Mouse (Mus musculus): Measurements from ENCODE around the gene Mgat5b. TPM values are rescaled to one million over a fixed set of nuclear protein-coding genes. Genes with fewer than 3 reads are reported as not detected.

Mgat5b gene
- polyA plus RNA-seq, 1 experiment from 2014 or later: 0.55 TPM

GRCm38 (mm10) chr11:116917361-116917760 lies 1.3 kb upstream of the Mgat5b start:
- DNase-seq (ENCODE audit: low spot score): no peak

DNA sequence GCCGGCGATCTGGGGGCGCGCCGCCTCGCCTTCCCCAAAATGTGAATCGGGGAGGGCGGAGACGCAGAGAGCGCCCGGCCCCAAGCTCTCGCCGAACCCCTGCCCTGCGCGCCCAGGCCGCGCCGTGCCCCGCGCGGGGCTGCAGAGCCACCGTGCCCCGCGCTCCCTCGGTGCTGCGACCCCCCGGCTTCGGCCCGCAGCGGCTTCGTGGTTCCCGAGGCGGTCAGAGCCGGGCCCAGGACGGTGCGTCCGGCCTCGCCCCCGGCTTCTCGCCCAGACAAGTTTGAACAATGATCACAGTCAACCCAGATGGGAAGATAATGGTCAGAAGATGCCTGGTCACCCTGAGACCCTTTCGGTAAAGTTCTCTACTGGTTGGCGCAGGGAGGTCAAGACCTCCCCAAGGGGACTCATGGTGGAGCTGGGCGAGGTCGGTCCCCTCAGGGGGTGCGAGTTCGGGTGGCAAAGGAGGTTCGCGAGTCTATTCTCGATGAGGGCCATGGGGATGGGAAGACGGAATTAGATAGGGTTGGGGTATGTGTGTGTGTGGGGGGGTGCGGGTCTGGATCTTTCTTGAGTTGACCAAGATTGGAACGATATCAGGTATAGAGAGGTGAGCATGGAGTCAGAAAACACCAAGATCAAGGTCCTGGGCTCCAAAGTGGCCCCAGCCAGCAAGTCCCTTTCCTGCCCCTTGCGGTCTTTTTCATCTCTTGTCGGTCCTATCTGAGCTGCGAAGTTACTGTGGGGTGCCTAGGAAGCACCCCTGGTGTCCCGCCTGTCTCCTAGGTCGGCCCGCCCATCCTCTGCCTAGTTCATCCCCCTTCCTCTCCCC lies 740 bp downstream of the Mgat5b start:
- DNase-seq (ENCODE audit: low spot score): no peak

- DNase-seq (ENCODE audit: low spot score): no peak
Observed at GRCm38 (mm10) chr11:116920746-116921145, 2.1 kb downstream of the Mgat5b start.

DNA sequence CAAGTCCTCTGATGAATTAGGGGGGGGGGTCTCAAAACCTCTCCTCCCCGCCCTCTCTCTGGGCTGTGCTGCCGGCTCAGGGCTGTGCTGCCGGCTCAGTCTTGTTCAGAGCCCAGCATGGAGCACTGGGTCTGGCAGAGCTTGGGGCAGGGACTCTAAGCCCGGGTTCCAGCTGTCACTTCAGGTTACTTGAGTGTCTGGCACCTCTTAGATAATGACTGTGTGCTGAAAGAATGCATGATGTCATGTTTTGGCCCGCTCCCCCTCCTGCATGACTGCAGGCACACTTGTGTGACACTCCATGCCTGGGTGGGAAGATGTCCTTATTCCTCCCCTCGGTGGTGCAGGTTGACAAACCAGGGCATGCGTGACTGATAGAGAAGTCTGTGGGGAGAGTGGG lies 3.4 kb downstream of the Mgat5b start:
- no peak for DNase-seq (ENCODE audit: low spot score)

DNA sequence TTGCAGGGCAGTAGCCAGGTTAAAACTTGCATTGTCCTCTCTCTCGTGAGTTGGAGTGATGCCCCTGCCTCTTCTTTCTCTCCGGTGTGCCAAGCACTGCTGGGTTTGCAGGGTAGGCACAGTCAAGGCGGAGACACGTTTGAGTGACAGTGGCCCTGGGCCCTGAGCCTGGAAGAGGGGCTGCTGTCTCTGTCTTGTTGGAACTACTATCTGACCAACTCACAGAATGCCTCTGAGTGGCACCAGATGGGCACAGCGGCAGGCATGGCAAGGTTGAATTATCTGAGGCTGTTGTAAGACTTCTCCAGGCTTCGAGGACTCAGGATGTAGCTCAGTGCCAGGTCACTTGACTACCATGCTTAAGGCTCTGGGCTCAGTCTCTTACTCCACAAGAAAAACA lies 9.4 kb downstream of the Mgat5b start:
- DNase-seq (ENCODE audit: low spot score): no peak

GRCm38 (mm10) chr11:116934862-116935261 lies 16.2 kb downstream of the Mgat5b start:
- no peak for DNase-seq (ENCODE audit: low spot score)

GRCm38 (mm10) chr11:116935354-116935753 lies 16.7 kb downstream of the Mgat5b start:
- DNase-seq (ENCODE audit: low spot score): no peak

DNA sequence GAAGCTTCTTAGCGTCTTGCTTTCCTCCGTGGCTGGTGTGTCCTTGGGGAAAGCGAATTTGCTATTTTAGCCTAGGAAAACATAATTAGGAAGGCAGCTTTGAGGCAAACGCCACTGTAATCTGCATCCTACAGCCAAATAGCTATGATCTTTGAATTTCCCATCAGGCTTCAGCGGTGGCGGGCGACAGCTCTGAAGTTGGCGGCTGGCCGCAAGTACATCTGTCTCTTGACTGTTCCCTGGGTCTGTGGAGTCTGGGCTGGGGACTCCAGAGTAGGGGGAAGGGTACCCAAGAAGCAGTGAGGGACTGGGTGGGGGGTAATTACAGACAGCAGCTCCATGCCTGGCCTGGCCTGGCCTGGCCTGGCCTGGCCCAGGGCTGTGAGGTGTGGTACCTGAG lies 17.3 kb downstream of the Mgat5b start:
- DNase-seq (ENCODE audit: low spot score): no peak

DNA sequence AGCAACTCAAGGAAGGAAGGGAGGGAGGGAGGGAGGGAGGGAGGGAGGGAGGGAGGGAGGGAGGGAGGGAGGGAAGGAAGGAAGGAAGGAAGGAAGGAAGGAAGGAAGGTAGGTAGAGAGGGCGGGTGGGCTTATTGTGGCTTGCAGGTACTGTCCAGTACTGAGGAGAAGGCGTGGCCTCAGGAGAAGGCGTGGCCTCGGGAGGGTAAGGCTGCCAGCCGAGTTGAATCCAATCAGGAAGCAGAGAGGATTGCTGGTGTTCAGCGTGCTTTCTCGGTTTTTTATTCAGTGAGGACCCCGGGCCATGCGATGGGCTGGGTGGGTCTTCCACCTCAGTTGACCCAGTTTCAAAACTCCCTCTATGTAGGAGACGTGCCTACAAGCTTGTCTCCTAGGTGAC lies 18.5 kb downstream of the Mgat5b start:
- DNase-seq (ENCODE audit: low spot score): no peak

DNA sequence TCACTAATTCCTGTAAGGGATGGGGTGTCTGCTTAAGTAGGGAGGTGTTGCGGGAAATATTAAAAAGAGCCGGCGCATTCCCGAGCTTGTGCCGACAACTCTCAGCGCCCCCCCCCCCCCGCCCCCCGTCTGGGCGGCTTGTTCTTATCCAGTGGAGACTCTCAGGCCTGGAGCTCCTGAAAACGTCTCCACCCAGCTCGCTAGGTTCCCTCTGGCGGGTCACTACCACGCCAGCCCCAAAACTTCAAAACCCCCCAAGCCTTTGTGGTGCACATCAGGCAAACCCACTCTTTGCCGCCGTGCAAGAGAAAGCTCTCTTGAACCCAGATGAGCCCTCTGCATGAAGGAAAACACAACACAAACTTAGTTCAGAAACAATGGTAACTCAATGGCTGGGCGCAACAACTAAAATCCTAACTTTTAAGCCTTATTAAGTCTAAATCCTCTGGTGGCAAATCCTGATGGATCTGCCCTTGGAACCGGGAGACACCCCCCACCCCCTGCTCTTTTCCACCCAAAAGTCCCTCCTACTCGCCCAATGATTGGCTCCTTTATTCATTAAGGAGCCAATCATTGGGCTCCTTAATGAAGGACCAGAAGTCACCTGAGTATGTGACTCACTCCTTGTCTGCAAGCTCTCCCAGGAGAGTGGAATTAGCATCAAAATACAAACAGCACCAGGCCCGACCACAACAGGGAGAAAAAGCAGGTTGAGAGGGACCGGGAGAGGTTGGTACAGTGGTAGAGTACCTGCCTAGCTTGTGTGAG lies 21.6 kb downstream of the Mgat5b start:
- no peak for DNase-seq (ENCODE audit: low spot score)

DNA sequence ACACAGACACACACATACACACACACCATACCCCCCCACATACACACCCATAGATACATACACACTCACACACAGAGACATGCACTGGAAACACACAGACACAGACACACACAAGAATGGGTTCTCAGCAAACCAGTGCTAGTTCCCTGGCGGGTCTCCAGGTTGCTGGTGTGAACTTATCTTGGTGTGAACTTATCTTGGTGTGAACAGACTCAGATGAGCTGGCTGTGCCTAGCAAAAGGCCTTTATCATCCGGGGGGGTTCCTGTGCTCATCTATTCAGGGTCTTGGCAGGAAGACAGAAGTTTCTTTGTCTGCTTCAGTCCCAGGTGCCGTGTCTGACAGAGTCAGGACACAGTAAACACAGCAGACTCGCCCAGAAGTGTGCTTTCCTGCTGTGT lies 25.7 kb downstream of the Mgat5b start:
- no peak for DNase-seq (ENCODE audit: low spot score)

GRCm38 (mm10) chr11:116949832-116950231 lies 31.2 kb downstream of the Mgat5b start:
- DNase-seq (ENCODE audit: low spot score): peak; percentile 39

DNA sequence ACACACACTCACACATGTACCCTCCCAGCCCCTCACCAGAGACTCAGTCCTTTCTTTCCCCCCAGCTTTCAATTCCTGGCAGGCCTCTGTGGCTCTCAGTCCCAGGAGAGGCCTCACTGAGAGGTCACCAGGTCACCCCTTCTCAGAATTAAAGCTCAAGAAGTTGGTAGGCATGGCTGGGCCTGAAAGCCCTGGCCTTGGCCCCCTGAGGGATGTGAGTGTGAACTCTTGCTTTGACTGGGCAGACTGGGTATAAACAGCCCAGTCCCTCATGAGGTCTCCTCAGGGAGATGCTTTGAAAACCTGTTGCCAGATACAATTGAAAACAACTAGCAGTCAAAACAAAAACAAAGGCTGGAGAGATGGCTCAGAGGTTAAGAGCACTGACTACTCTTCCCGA lies 32.8 kb downstream of the Mgat5b start:
- no peak for DNase-seq (ENCODE audit: low spot score)

DNA sequence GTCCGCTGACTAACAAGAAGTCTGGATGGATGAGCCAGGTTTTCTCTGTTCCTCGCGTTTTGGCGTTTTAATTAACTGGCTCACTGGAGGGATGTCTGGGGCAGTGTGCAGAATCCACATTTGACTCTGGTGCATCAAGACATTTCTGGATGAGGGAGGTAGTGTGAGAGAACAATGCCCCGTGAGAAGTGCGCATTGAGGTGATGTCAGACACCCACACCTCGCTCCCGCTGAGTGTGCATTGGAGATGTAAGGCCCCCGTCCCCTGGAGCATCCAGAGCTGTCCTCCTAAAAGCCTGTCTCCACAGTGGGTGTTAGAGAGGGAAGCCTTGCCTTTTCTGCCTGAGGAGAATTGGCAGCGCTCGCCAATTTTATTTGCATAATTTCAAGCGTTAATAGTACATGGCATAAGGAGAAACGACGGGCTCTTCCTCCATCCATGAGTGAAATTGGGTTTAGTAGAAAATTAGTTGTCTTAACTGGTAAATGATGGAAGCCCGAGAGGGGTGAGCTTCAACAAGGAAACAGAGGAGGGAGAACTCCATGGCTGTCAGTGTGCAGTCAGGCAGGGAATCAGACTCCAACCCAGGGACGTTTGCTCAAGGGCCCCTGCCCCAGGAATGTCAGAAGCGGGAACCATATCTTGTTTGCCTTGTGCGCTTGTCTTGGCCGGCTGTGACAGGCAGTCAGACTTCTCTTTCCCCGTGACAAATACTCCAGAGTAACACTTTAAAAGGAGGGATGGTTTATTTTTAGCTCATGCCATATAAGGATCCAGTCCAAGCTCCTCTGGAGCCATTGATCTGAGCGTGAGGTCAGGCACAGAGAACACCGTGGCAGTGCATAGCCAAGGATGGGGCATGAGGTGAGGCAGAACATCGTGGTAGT lies 35.8 kb downstream of the Mgat5b start:
- no peak for DNase-seq (ENCODE audit: low spot score)

DNA sequence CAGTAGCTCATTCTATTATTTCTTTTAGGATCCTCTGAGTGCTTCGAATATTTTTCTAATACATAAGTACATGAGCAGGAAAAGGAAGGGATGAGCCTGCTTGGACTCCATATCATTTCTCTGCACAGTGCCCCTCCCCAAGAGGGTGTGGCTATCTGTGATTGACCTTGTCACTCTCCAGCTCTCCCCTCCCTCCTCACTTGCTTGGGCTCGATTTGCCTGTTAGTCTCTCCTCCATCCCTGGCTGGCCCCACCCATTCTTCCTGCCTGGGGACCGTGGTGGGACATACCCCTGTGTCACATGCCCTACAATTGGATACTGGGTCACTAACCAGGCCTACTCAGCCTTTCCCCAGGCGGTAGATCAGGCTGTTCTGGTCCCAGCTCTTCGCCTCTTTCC lies 39.9 kb downstream of the Mgat5b start:
- no peak for DNase-seq (ENCODE audit: low spot score)

DNA sequence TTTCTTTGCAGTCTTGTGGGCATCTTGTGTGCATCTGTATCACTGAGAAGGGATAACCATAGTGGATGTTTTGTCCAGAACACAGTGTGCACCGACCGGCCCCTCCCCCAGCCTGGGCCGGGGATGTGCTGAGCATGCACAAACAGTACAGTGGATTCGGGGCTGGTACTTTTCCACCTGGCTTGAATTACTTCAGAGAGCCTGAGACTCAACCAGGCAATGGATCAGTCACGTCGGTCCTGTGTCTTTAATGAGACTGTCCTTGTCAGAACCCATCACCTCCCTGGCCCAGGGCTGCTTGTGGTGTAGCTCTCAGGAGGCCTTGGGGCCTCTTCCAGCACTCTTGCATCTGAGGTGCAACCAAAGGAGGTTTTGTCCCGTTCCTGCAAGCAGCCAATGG lies 46.4 kb downstream of the Mgat5b start:
- no peak for DNase-seq (ENCODE audit: low spot score)

- DNase-seq (ENCODE audit: low spot score): no peak
Observed at GRCm38 (mm10) chr11:116965961-116966360, 47.3 kb downstream of the Mgat5b start.

DNA sequence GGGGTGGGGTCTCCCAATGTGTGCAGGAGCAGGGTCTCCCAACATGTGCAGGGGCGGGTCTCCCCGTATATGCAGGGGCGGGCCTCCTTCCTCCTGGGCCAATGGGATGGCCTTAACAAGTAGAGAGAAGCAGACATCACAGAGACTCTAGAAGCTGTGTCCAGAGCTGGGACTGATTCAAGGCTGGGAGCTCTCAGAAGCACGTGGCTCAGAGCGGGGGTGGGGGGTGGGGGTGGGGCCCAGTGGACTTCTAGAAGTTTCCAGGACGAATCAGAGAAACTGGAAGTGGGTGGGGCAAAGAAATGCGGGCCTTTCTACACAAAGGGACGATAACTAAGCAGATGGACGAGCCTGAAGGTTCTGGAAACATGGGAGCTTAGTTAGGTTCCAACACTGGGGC lies 49.9 kb downstream of the Mgat5b start:
- DNase-seq (ENCODE audit: low spot score): no peak

DNA sequence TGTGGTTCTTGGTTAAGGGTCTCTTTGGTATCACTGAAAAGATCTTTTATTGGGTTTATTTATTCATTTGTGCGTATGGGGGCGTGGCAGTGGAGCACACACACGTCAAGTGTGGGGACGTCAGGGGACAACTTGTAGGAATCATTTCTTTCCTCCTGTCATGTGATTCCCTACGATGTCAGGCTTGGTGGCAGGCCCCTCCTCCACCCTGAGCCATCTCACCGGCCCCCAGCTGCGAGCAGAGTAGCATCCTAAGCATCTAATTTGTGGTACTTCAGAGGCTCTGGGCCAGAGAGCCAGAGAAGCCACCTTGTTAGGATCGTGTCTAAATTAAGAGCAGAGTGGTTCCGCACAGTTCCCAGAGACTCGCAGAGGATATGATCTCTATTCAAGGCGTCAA lies 50.8 kb downstream of the Mgat5b start:
- DNase-seq (ENCODE audit: low spot score): no peak

DNA sequence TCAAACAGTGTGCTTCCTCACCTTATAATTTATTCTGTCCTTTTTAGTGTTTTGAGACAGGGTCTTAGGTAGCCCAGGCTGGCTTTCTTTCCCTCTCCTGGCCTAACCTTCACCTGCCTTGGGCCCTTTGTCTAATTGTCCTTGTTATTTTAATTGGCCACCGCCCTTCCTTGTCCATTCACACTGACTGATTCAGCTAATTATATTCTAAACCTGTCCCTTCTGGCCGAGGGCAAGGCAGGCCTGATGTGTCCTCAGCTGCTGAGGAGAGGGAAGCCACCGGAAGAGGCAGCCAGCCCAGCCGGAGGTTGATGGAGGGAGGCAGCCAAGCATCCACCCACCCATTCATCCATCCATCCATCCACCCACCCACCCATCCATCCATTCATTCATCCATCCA lies 52.2 kb downstream of the Mgat5b start:
- DNase-seq (ENCODE audit: low spot score): no peak

- DNase-seq (ENCODE audit: low spot score): no peak
Observed at GRCm38 (mm10) chr11:116972828-116973227, 54.2 kb downstream of the Mgat5b start.

GRCm38 (mm10) chr11:116973508-116973907 lies 54.8 kb downstream of the Mgat5b start:
- DNase-seq (ENCODE audit: low spot score): no peak

All from thymus, postnatal 0 days (tissue).